Mouse (Mus musculus): ENCODE measurements around the gene Dcps.

DNA sequence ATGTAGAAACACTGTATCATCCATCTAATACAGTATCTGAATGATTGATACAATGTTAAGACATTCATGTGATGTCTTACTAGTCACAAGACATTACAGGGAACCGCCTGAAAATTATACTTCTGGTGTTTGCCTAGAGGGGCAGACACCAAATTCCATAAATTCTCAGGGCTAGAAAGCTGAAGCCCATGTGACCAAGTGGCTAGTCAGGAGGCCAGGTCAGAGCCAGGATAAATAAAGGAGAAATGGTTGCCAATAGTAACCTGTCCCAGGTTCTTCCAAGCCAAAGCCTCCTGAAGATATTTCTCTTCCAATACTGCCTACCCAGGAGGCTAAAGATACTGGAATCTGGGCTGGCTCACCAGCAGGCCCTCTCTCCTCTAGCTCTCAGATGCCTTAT, 80.1 kb downstream of the Dcps start:
- no peak for TF ChIP-seq GATA1 (IDR thresholded peaks at IDR 0.05; ENCODE audit: borderline replicate concordance, low read length)
- no peak for TF ChIP-seq FLI1 (IDR thresholded peaks at IDR 0.05; ENCODE audit: low read length)

Data from megakaryocyte, embryonic 14.5 days (primary cell).